Mouse (Mus musculus) kidney, postnatal 0 days (tissue): ENCODE measurements at regions not wholly inside any gene's neighbourhood (a gene's known extent, or its start where the extent isn't known, plus 50 kb on each side); places are given as distances from the start of the nearest gene placed in this dataset.

Experiments
- ATAC-seq: fragments of 200-750 bp; cut with Nextera tagmentation; replicated peaks from 2 replicates; pipeline ENCODE4 v1.8.0; 2017; ENCODE audit warnings: low read depth, moderate number of reproducible peaks, moderate TSS enrichment, moderate library complexity; ENCODE audit not compliant: low FRiP score
- DNase-seq: peaks from one replicate; pipeline ENCODE4 v3.0.0-alpha.2; 2016; ENCODE audit warnings: low spot score
- H3K27ac ChIP-seq: fragments of 300-500 bp; sonication (generic); 2 replicates; pipeline ENCODE4 v1.5.1; 2014; ENCODE audit warnings: mild to moderate bottlenecking
- H3K27me3 ChIP-seq: fragments of 300-500 bp; sonication (generic); 2 replicates; pipeline ENCODE4 v1.6.1; 2014; ENCODE audit warnings: low read length, mixed read lengths; ENCODE audit not compliant: insufficient read depth
- H3K36me3 ChIP-seq: fragments of 300-500 bp; sonication (generic); 2 replicates; pipeline ENCODE4 v1.6.1; 2014; ENCODE audit warnings: low read length, mixed read lengths; ENCODE audit not compliant: insufficient read depth
- H3K4me1 ChIP-seq: fragments of 300-500 bp; sonication (generic); replicated peaks from 2 replicates; pipeline ENCODE4 v1.6.1; 2014; ENCODE audit warnings: antibody characterized with exemption, low read length, mixed read lengths; ENCODE audit not compliant: insufficient read depth
- H3K4me2 ChIP-seq: fragments of 300-500 bp; sonication (generic); 2 replicates; pipeline ENCODE4 v1.6.1; 2014; ENCODE audit warnings: mild to moderate bottlenecking, low read length, moderate library complexity, mixed read lengths
- H3K4me3 ChIP-seq: fragments of 300-500 bp; sonication (generic); replicated peaks from 2 replicates; pipeline ENCODE4 v1.5.1; 2014; ENCODE audit warnings: low read depth, low read length
- H3K9ac ChIP-seq: fragments of 300-500 bp; sonication (generic); 2 replicates; pipeline ENCODE4 v1.6.1; 2014; ENCODE audit warnings: low read depth, low read length
- H3K9me3 ChIP-seq: fragments of 300-500 bp; sonication (generic); replicated peaks from 2 replicates; pipeline ENCODE4 v1.6.1; 2016; ENCODE audit warnings: low read length, inconsistent platforms, mixed read lengths
- CTCF ChIP-seq: IDR thresholded peaks from 2 replicates; pipeline ENCODE4 v1.5.1; 2016; ENCODE audit warnings: antibody characterized with exemption, low read depth, mild to moderate bottlenecking, moderate library complexity
- WGBS: fragments of 180-500 bp; shearing (Covaris S2); extraction: QIAGEN DNeasy Blood & Tissue Kit; methylation state at CpG from one replicate; pipeline ENCODE4 v1.1.7; 2014; 5-methylcytosine and 5-hydroxymethylcytosine counted together

GRCm38 (mm10) chr3:42906246-42906645 is 1163.8 kb downstream of the D3Ertd751e start:
- DNase-seq = no peak
- Histone ChIP-seq H3K9ac (no peak overlapping the region), H3K4me2 (no peak overlapping the region), H3K27me3 (no peaks in the 10 kb centered on the region), H3K4me3 (no peak overlapping the region), H3K36me3 (no peaks in the 10 kb centered on the region), H3K4me1 (no peaks in the 10 kb centered on the region), H3K27ac (no peak overlapping the region), H3K9me3 (no peaks in the 10 kb centered on the region)
- no peak for TF ChIP-seq CTCF
- WGBS = 93% methylated on average over 3 of the region's 3 CpGs
- ATAC-seq = no peak

DNA sequence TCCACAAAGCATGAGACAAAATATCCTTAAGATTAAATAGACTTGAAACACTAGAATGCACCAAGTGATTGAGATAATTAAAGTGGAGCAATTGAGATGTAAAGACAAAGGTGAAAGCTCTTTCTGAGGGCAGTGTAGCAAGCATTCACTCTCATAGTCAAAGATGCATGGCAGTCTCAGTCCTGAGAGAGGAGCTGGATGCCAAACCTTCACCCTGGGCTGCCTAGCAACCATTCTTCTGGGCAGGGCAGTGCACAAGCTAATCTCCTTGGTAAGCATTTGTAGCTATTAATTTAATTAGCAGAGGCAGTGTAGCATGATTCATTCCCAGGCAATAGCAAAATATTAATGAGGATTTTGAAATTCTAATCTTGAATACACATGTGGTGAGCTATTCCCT is 1166.0 kb downstream of the D3Ertd751e start:
- Histone ChIP-seq H3K27ac (no peak overlapping the region), H3K4me2 (no peak overlapping the region), H3K27me3 (no peaks in the 10 kb centered on the region), H3K9me3 (no peaks in the 10 kb centered on the region), H3K9ac (no peak overlapping the region), H3K4me1 (no peaks in the 10 kb centered on the region), H3K4me3 (no peak overlapping the region), H3K36me3 (no peaks in the 10 kb centered on the region)
- no peak for ATAC-seq
- no peak for TF ChIP-seq CTCF
- DNase-seq = no peak

- H3K27me3 ChIP-seq = no peaks in the 10 kb centered on the region
- 79% methylated on average over 2 of the region's 2 CpGs for WGBS
- no peak overlapping the region for H3K9ac ChIP-seq
- DNase-seq (no peak), ATAC-seq (no peak)
- no peak overlapping the region for H3K4me2 ChIP-seq
- H3K4me3 ChIP-seq = no peak overlapping the region
- H3K4me1 ChIP-seq = no peaks in the 10 kb centered on the region
- H3K27ac ChIP-seq = no peak overlapping the region
- H3K9me3 ChIP-seq = no peaks in the 10 kb centered on the region
- no peak for TF ChIP-seq CTCF
- H3K36me3 ChIP-seq = no peaks in the 10 kb centered on the region
Measured at GRCm38 (mm10) chr3:42915146-42915545, 1172.7 kb downstream of the D3Ertd751e start.

- H3K27ac ChIP-seq = no peak overlapping the region
- H3K4me1 ChIP-seq = no peaks in the 10 kb centered on the region
- H3K9ac ChIP-seq = no peak overlapping the region
- ATAC-seq (no peak), DNase-seq (no peak)
- no peak for TF ChIP-seq CTCF
- no peaks in the 10 kb centered on the region for H3K27me3 ChIP-seq
- no peak overlapping the region for H3K4me3 ChIP-seq
- no peaks in the 10 kb centered on the region for H3K9me3 ChIP-seq
- H3K4me2 ChIP-seq = no peak overlapping the region
- no peaks in the 10 kb centered on the region for H3K36me3 ChIP-seq
- WGBS = 74% methylated on average over 1 of the region's 1 CpGs
Measured at GRCm38 (mm10) chr3:42935418-42935817, 1193.0 kb downstream of the D3Ertd751e start.

DNA sequence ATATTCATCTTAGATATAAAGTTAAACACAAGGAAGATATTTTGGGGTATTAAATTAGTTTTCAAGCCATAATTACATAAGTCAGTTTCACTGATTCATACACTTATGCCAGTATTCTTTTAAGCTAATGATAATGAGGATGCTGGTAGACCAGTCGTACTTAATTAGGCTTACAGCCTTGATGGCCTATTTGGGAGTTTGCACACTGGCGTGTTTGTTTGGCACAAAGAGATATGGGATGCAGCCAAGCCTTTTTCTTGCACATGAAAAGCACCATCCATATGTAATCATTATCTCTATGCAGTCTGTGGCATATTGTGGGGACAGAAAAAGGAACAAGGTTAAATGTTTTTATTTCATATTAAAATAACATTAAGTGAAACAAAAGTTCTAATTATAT is 1234.7 kb downstream of the D3Ertd751e start:
- no peak for ATAC-seq
- no peaks in the 10 kb centered on the region for H3K4me1 ChIP-seq
- DNase-seq = no peak
- no peak overlapping the region for H3K9ac ChIP-seq
- no peak for TF ChIP-seq CTCF
- H3K27ac ChIP-seq = no peak overlapping the region
- H3K27me3 ChIP-seq = no peaks in the 10 kb centered on the region
- H3K4me2 ChIP-seq = no peak overlapping the region
- no peak overlapping the region for H3K4me3 ChIP-seq
- no peaks in the 10 kb centered on the region for H3K36me3 ChIP-seq
- H3K9me3 ChIP-seq = no peaks in the 10 kb centered on the region
- 84% methylated on average over 2 of the region's 2 CpGs for WGBS
